Mouse (Mus musculus): ENCODE data around the gene Fbxw4.

Fbxw4 gene

DNA sequence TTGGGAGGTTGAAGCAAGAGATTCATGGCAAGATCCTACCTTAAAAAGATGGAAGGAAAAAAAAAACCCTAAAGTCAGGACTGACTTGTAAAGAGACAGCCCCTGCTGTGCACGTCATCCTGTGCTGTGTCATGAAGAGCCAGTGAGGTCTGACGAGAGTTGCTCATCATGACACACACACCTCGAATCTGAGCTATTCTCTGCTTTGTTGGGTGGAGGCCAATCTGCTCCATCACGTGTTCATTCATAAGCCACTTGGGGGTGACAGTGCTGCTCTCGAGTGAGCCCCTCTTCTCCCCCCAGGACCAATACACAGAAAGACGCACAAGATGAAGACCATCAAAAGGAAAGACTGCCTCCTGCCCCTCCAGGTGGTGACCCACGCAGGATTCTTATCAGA, 126.5 kb downstream of the Fbxw4 start:
- no peak for DNase-seq

DNA sequence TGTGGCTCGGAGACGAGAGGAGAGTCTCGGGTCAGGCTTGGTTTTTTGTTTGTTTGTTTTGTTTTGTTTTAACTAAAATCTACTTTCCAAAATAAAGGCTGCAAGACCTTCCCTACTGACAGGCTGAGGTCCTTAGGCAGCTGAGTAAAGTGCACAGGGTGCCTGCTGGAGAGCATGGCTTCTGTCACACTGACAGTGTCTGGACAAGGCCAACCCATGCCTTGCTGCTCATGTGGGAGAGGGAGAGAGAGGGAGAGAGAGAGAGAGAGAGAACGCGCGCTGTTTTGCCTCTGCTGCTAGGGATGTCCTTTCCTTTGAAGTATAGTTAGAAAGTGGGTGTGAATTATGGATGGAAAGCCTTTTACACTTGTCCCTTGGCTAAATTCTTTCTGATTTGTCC, 128.6 kb downstream of the Fbxw4 start:
- DNase-seq: no peak

DNA sequence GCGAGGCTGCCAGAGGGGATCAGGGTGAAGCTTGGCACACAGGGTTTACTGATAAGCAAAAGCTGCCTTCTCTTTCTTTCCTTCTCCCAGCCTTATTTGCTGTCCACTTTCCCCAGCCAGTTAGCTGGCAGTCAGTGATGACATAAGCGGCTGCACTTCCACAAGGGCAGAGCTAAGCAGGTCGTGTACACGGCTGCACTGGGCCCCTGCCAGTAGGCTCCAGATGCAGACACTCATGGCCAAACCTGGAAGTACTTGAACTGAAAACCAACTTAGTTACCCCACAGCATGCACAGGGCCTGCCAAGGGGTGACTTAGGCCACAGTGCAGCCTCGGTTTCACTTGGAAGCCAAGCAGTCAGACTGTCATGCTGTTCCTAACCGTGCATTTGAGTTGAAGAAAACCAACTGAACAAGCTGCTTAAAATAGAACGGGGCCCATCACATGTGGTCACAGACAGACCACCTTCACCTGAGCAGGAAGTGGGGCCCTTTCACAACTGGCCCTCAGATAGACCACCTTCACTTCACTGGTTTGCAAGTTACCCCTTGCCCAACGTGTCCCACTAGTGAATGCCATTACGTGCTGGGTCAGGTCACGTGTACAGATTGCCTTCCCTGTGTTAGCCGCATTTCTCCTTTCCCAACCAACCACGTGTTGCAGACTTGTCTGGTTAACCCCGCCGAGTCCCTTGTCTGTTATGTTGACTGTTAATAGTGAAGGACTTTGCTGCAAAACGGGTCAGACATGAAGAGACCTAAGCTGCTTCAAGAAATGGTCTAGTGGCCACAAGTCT, 129.7 kb downstream of the Fbxw4 start:
- DNase-seq: no peak

DNA sequence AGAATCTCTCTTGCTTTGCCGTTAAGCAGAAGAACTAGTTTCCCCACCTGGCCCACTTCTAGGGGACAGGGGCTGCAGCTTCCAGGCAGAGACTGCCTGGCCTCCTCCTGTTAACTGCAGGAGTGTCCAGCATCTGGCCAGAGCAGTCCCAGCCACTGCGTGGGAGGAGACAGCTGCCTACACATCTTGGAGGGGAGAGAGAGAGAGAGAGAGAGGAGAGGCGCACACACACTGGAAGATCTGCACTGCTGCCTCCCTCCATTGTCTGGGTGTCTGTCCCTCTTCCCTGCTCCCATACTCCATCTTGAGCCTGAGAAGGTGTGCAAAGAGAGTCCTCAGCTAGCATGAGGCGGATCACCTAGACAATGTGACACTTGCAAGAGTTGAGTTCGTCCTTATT, 130.8 kb downstream of the Fbxw4 start:
- DNase-seq: no peak

Measured in kidney, adult 8-10 months (tissue).